Mouse (Mus musculus): Measurements from ENCODE around the gene 4930564D02Rik.

4930564D02Rik gene

DNA sequence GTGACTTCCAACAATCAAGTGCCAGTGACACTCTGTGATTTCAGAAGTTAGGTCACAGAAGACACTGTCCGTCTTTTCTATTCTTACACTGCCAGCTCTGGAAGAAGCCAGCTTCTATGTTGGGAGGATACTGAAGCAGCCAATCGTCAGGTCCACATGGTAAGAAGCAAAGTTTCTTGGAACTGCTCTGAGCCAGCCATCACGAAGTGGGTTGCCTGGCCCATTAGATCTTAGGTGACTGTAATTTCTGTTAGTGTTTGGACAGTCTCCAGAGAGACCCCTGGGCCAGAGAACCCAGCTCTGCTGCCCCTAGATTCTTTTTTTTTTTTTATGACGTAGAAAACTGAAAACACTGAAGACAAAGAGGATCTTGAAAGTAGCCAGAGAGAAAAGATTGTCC, 30.9 kb downstream of the 4930564D02Rik start:
- in situ Hi-C loops (cut with MboI; ENCODE audit: unreplicated experiment in 2 of 2), result no loop called here

DNA sequence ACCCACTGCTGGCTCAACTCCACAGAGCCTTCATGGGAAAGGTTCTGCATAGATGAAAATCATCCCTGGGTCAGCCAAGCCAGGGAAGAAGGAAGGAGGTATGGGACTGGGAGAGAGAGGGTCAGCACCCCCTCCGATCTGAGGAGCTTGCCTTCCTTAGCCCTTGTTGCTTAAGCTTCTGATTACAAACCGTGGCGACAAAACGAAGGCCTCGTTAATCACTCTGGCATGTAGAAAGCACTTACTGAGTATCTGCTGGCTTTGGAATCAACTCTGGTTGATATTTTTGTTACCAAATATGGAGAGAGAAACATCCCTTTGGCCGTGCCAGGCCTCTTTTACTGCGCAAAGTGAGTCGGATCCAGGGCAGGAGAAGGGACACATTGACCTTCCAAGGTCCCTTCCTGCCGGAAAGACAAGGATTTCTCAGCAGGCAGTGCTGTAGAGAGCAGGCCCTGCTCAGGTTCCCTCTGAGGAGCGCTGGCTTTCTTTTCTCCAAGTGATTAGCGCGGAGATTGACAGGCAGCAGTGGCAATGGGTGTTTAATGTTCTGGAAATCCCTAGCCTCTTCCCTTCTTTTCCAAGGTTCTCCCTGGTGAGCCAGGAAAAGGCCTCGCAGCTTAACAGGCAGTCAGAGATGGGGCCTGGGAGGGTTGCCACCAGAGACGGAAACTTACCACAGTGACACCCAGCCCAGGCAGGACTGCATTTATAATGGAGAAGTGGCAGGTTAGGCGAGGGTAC, 33.1 kb downstream of the 4930564D02Rik start:
- in situ Hi-C loops (cut with MboI; ENCODE audit: unreplicated experiment in 2 of 2), result loop anchor here in 1 of 2 experiments (25.0 kb wide), 1 partner anchor 563 kb away; no protein-coding TSS in a partner anchor

DNA sequence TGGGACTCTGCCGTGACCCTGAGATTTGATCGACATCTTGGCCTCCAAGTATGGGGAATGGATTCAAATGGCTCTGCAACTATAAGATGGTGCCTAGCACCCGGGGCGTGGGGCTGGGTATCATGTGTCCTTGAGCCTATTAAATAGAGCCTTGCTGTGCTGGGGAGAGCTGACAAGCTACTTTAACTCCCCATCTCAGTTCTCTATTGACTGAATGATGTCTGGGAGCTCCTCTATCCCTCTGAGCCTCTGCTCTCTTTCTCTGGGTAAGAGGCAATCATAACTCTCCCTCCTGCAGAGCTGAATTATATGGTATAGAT, 33.6 kb downstream of the 4930564D02Rik start:
- in situ Hi-C loops (cut with MboI; ENCODE audit: unreplicated experiment in 2 of 2), result loop anchor here in 1 of 2 experiments (25.0 kb wide), 1 partner anchor 562 kb away; no protein-coding TSS in a partner anchor

DNA sequence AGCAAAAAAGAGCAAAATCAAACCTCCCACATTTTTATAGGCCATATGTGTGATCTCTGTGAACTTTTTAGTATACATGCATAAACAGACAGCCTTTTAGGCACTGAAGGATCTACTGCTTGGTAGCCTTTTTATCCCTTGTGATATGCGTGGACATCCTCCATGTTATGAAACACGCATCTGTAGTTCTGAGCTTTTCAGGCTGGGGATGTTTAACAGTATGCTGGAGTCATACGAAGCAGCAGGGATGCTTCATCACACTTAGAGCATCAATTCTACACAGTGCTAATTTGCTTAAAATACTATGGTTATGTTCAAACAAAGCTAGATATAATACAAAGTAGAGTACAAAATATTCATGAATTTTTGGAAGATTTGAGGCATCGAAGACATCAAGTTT, 39.2 kb downstream of the 4930564D02Rik start:
- in situ Hi-C loops (cut with MboI; ENCODE audit: unreplicated experiment in 2 of 2), result loop anchor here in 1 of 2 experiments (25.0 kb wide), 1 partner anchor 556 kb away; no protein-coding TSS in a partner anchor

DNA sequence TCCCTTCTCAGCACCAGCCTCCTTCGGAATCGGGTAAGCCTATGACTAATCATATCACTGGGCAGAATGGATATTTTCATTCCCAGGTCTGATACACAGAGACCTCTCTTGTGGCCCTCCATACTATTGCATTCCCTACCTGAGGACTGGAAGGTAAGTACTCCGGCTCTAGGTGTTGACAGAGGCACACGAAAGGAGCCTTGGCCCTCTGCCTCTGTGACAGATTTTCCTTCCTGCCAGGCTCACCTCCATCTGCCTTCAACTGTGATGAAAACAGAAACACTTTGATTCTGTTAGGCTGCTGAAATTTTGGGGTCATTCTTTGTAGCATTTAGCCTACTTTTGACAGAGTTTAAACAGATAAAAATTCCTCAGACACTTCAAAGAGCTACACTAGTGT, 47.2 kb downstream of the 4930564D02Rik start:
- in situ Hi-C loops (cut with MboI; ENCODE audit: unreplicated experiment in 2 of 2), result loop anchor here in 1 of 2 experiments (10.0 to 25.0 kb wide), 3 partner anchors 548 to 1331 kb away; no protein-coding TSS in a partner anchor

DNA sequence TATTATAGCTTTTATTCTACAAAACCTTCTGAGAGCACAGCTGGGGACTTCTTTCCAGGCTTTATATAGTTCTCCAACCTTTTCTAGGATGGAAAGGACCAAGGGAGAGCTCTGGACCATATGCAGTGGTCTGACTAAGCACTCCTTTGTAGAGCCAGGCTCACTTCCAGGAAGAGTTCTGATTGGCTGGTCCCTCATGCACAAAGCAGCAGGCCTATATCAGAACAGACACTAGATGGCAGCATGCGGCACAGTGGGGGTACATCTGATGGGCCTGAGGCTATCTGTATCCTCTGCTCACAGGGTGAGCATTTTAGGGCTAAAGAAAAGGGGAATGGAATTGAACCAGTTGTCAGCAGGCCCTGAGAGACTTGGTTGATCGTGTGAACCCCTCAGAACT, 47.6 kb downstream of the 4930564D02Rik start:
- in situ Hi-C loops (cut with MboI; ENCODE audit: unreplicated experiment in 2 of 2), result loop anchor here in 1 of 2 experiments (10.0 to 25.0 kb wide), 3 partner anchors 548 to 1331 kb away; no protein-coding TSS in a partner anchor

DNA sequence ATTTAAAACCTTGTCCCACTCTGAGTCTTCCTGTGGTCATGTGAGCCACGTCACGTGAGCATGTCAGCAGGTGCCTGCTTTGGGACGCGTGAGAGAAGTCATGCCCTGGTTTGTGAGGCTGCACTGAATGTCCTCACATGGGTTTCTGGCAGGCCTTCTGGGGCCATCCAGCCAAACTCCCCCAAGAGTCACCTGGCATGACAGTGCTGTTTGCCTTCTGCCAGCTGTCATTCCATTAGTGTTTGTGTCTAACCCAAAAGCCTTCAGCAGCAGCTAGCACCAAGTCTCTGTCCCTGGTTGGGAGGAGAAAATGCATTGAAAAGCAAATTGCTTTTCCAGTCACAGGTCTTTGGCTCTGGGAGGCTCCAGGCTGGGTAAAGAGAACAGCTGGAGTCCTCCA, 50.0 kb downstream of the 4930564D02Rik start:
- in situ Hi-C loops (cut with MboI; ENCODE audit: unreplicated experiment in 2 of 2), result loop anchor here in 1 of 2 experiments (10.0 to 25.0 kb wide), 3 partner anchors 546 to 1328 kb away; no protein-coding TSS in a partner anchor

DNA sequence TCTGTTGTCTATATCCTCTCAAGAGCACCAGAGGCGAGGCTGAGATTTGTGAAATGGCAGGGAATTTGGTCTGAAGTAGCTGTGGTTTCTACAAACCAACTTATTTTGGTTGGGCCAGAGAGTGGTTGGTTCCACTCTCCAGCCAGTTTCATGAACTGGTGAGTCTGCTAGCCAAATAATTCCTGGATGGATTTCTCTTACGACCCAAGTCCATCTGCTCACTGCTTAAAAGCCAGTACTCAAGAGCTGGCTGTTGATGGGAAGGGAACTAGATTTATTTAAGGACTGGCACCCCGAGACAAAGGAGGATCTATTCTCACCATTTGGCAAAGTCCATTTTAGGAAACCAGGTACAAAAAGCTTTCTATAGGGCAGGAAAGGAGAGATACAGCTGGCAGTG, 57.1 kb downstream of the 4930564D02Rik start:
- in situ Hi-C loops (cut with MboI; ENCODE audit: unreplicated experiment in 2 of 2), result loop anchor here in 1 of 2 experiments (25.0 kb wide), 1 partner anchor 539 kb away; no protein-coding TSS in a partner anchor

DNA sequence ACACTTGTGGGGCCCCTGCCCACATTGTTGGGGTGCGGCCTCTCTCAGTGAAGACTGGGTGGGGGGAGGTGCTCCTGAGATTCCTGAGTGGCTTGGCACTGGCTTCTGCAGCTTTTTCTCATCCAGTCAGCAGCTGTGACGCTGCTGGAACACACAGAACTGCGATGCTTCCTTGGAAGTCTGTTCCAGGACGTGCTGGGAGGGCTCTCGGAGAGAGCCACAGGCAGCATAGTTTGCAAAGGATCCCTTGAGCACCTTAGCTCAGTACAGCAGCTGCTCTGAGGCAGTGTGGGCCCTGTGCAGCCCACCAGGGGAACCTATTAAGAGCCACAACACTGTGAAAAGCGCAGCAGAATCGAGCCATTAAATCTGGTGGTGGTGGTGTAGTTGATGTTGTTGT, 61.2 kb downstream of the 4930564D02Rik start:
- in situ Hi-C loops (cut with MboI; ENCODE audit: unreplicated experiment in 2 of 2), result no loop called here

Data from v-Abl transformed pro-B cells (cell line).